Mouse (Mus musculus) ovary, postnatal 10 days (tissue): Measurements from ENCODE around the gene Sin3a.

ENCODE experiments used
- DNase-seq: peaks from one replicate; pipeline ENCODE4 v3.0.0; 2022; ENCODE audit warnings: low spot score

Gene Sin3a

DNA sequence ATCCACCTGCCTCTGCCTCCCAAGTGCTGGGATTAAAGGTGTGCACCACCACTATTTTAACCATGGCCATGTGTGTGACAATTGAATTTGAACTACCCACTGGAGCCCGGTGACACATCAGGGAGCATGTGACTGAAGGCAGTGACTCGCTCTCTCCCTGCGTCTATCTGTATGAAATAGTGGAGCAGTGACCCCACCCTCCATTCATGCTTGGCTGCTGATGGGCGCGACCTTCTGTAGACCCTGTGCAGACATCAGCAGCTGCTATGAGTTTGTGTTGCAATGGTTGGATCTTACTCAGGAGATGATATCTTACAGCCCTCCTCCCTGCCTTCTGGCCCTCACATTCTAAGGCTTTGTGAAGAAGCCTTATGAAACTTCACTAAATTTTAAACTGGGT, 96.6 kb downstream of the Sin3a start:
- no peak for DNase-seq
